Mouse (Mus musculus) CH12.LX (cell line): ENCODE data around the gene Taf1c.

Experiments used
- BHLHE40 ChIP-seq: IDR thresholded peaks from 2 replicates; pipeline ENCODE4 v1.6.1; 2011; ENCODE audit warnings: mild to moderate bottlenecking, low read depth, low read length, improper control_type of control experiment
- EP300 ChIP-seq: IDR thresholded peaks from 2 replicates; pipeline ENCODE4 v1.6.1; 2011; ENCODE audit warnings: low read length, improper control_type of control experiment
- RAD21 ChIP-seq: IDR thresholded peaks from 2 replicates; pipeline ENCODE4 v1.6.1; 2011; ENCODE audit warnings: low read depth, mild to moderate bottlenecking, low read length, improper control_type of control experiment, moderate library complexity
- USF2 ChIP-seq: conservative IDR thresholded peaks from 2 replicates; pipeline ENCODE4 v1.6.1; 2011; ENCODE audit warnings: low read depth, low read length, improper control_type of control experiment

DNA sequence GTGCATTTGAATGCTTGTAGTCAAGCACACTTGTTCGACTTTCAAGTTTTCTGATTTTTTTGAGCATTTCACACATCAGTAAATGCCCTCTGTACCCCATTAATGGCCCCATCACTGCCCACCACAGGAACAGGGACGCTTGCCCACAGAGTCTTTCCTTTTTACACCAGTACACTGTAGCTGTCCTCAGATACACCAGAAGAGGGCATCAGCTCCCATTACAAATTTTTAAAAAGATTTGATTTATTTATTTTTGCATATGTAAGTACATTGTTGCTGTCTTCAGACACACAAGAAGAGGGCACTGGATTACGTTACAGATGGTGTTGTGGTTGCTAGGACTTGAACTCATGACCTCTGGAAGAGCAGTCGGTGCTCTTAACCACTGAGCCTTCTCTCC lies 16.7 kb downstream of the Taf1c start:
- TF ChIP-seq USF2 (no peak), RAD21 (no peak), BHLHE40 (no peak), EP300 (no peak)
